Mouse (Mus musculus) bone marrow, adult 2 months (tissue): Measurements from ENCODE around the gene Myo3b. TPM values are rescaled to one million over a fixed set of nuclear protein-coding genes. Genes with fewer than 3 reads are reported as not detected.

Experiments
- H3K27ac ChIP-seq: fragments of 200-500 bp; 2 replicates; pipeline ENCODE4 v1.5.1; 2012; ENCODE audit warnings: low read depth, mild to moderate bottlenecking, control low read depth, inconsistent platforms, low read length; ENCODE audit not compliant: control insufficient read depth, poor library complexity, insufficient read depth
- H3K4me1 ChIP-seq: fragments of 200-500 bp; 2 replicates; pipeline ENCODE4 v1.6.1; 2011; ENCODE audit warnings: low read length; ENCODE audit not compliant: control insufficient read depth, insufficient read depth
- H3K4me3 ChIP-seq: fragments of 200-500 bp; replicated peaks from 2 replicates; pipeline ENCODE3; 2011; ENCODE audit warnings: mild to moderate bottlenecking, low read depth, low read length, control low read depth; ENCODE audit not compliant: control insufficient read depth
- CTCF ChIP-seq: fragments of 200-500 bp; IDR thresholded peaks from 2 replicates; pipeline ENCODE4 v1.5.1; 2011; ENCODE audit warnings: low read length, control low read depth; ENCODE audit not compliant: control insufficient read depth, insufficient read depth
- POLR2A ChIP-seq: fragments of 200-500 bp; IDR thresholded peaks from 2 replicates; pipeline ENCODE4 v1.6.1; 2011; ENCODE audit warnings: low read depth, mild to moderate bottlenecking, control low read depth, low read length, borderline replicate concordance; ENCODE audit not compliant: control insufficient read depth
- WGBS: fragments of 180-500 bp; shearing (Covaris S2); methylation state at CpG from one replicate; pipeline ENCODE4 v1.1.7; 2018; 5-methylcytosine and 5-hydroxymethylcytosine counted together
- polyA plus RNA-seq: library from polyadenylated mRNA; stranded (reverse); fragments of >200 nt; gene quantifications from 2 replicates; pipeline ENCODE4 v1.2.4, GENCODE M21; 2011; ENCODE audit warnings: low replicate concordance; ENCODE audit not compliant: missing spikeins, insufficient read depth, insufficient read length

The Myo3b gene
- polyA plus RNA-seq, 1 experiment, result not detected

GRCm38 (mm10) chr2:70187040-70187439, 148.1 kb downstream of the Myo3b start:
- Histone ChIP-seq H3K4me1 (no peaks in the 10 kb centered on the region), H3K27ac (no peak overlapping the region), H3K4me3 (no peak overlapping the region)
- TF ChIP-seq CTCF (no peak), POLR2A (no peak)
- 59% methylated on average over 6 of the region's 6 CpGs for WGBS

GRCm38 (mm10) chr2:70195418-70196248, 156.7 kb downstream of the Myo3b start:
- Histone ChIP-seq H3K4me3 (no peak overlapping the region), H3K27ac (no peak overlapping the region), H3K4me1 (no peaks in the 10 kb centered on the region)
- TF ChIP-seq CTCF (no peak), POLR2A (no peak)
- 77% methylated on average over 9 of the region's 9 CpGs for WGBS

DNA sequence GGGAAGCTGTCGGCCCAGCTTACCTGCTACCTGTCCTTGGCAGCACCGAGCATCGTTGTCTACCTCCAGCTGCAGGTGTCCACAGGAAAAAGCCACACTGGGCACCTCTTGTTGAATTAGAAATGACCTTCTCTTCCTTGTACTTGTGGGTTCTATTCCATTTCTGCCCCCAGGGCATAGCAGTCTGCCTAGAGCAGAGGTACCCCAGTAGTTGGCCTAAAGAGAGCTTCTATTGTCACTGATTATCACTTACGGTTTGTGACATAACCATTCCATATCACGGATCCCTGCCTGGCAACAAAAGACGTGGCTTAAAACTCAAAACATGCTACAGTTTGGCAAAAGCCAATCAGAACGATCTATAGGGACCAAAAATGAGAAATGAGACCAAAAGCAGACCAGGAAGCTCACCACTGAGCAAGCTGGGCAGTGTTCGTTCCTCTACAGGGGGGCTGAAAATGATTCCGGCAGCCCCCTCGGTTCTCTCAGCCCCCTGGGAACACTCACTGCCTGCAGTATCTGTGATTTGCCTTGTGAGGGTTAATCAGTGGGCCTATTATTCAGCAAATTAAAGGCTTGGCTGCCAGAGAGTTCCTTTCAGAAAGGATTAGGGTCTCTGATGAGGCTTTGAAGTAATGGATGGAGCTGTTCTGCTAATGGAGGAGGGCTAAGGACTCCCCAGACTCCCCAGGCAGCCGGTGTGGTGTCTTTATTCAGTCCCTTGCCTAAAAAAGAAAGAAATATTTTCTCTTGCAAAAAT, 163.1 kb downstream of the Myo3b start:
- no peaks in the 10 kb centered on the region for H3K4me1 ChIP-seq
- H3K4me3 ChIP-seq, result no peak overlapping the region
- 55% methylated on average over 11 of the region's 11 CpGs for WGBS
- H3K27ac ChIP-seq, result no peak overlapping the region
- TF ChIP-seq POLR2A, result no peak
- TF ChIP-seq CTCF, result no peak

DNA sequence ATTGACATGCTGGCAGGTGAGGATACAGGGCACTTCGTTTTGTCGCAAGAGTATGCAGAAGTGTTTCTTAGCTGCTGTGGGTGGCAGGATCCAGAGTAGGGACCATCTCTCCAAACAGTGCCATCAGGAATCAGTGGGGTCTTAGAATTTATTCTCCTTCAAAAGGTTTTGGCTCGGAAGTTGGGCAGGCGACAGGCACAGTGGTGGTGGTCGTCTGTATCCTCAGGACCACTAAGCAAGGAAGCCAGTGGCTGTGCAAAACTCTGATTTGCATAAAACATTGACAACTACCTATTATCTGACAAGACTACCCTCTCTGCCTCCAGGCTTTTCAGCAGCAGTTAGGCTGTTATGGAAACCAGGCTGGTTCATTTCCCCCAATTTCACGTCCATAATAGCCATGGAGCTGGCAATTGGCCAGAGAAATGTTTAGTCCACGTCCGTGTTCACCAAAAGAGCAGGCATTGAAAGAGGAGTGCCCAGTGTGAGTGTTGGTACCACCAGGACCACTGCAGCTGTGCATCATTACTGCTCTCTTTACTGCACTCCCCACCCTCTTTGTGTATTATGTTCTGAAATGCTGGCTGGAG, 163.7 kb downstream of the Myo3b start:
- Histone ChIP-seq H3K27ac (no peak overlapping the region), H3K4me1 (no peaks in the 10 kb centered on the region), H3K4me3 (no peak overlapping the region)
- TF ChIP-seq CTCF (no peak), POLR2A (no peak)
- 63% methylated on average over 8 of the region's 8 CpGs for WGBS

GRCm38 (mm10) chr2:70208411-70208810, 169.5 kb downstream of the Myo3b start:
- no peak overlapping the region for H3K27ac ChIP-seq
- 82% methylated on average over 1 of the region's 1 CpGs for WGBS
- H3K4me3 ChIP-seq, result no peak overlapping the region
- no peaks in the 10 kb centered on the region for H3K4me1 ChIP-seq
- TF ChIP-seq CTCF, result no peak
- no peak for TF ChIP-seq POLR2A

- no peak for TF ChIP-seq CTCF
- no peak for TF ChIP-seq POLR2A
- H3K4me3 ChIP-seq, result no peak overlapping the region
- 68% methylated on average over 3 of the region's 3 CpGs for WGBS
- no peak overlapping the region for H3K27ac ChIP-seq
- H3K4me1 ChIP-seq, result no peaks in the 10 kb centered on the region
These were observed 170.9 kb downstream of the Myo3b start for GRCm38 (mm10) chr2:70209790-70210189.

- WGBS, result 90% methylated on average over 22 of the region's 22 CpGs
- Histone ChIP-seq H3K4me1 (no peaks in the 10 kb centered on the region), H3K4me3 (no peak overlapping the region), H3K27ac (no peak overlapping the region)
- TF ChIP-seq POLR2A, result no peak
- TF ChIP-seq CTCF, result no peak
These were observed 171.8 kb downstream of the Myo3b start for GRCm38 (mm10) chr2:70210427-70211332.

DNA sequence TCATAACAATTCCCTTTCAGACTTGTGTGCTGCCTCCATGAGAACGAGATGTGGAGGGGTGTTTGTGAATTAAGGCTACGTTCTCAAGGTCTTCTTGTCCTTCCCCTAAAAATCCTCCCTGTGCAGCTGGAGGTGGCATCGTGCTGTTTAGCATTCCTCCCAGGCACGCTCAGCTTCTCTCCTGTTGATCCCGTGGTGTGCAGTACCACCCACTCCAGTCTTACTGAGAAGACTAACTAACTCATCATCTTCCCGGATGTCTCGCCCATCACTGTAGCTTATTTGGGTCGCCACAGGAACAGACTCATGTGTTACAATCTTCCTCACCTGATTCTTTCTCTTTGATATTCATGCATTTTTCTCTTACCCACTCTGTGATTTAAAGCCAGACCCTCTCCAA, 175.5 kb downstream of the Myo3b start:
- Histone ChIP-seq H3K4me3 (no peak overlapping the region), H3K4me1 (no peaks in the 10 kb centered on the region), H3K27ac (no peak overlapping the region)
- no peak for TF ChIP-seq CTCF
- TF ChIP-seq POLR2A, result no peak
- 75% methylated on average over 8 of the region's 8 CpGs for WGBS
